8 mouse cellular contexts compared by ENCODE assay signal in the genomic region with DNA sequence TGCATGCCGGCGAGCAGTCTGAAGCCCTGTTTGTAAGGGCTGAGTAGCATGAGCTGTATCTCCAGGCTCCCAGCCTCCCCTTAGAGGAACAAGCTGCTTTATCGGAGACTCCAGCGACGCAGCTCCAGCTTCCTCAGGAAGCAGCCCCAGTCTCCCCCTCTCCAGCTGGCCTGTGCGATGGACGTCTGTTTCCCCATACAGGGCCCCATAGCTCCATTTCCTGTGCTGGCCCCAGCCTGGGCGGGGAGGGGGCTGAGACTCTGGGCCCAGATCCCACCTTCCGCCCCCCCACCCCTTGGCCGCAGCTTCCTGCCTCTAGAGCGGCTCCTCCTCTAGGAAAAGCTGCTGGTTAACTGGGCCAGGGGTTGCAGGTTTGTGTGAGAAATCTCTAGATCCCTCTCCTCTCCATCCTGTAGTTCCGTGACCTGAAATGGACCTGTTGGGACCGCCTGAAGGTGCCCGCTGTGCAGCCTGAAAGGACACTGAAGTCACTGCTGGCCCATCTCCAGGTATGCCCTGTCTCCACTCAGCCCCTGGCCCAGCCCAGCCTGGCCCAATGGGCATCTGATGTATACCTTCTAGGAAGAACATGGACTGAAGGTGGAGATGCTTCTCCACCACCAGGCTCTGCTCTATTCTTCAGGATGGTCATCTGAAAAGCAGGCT. TPM values are rescaled to one million over a fixed set of nuclear protein-coding genes. Genes with fewer than 3 reads are reported as not detected.
DNase-seq lines count a peak whose midpoint lies in the region; ATAC-seq lines count a peak whose summit lies in the region.

A gene (plus strand): TSS at position 378 of the 666 bp plus-strand sequence.

- H3K27ac ChIP-seq in liver, embryonic 12.5 days = peak within 1 kb of the TSS; percentile 98

- no peaks in the 10 kb centered on the region for H3K27me3 ChIP-seq in liver, embryonic 12.5 days (replicated peaks)

- H3K4me3 ChIP-seq in liver, embryonic 12.5 days = peak within 1 kb of the TSS; percentile 82

- H3K36me3 ChIP-seq in liver, embryonic 12.5 days = peaks cover 71% of the 10 kb centered on the region

- H3K4me2 ChIP-seq in liver, embryonic 12.5 days = peak within 1 kb of the TSS; percentile 86

- ATAC-seq in liver, embryonic 12.5 days = peak; percentile 82
- 0 out of 2 replicates have a peak, but pooled peaks have one; percentile 28 for ATAC-seq in monocyte, adult 5-6 weeks (replicated peaks; ENCODE audit: insufficient number of reproducible peaks, low FRiP score, low TSS enrichment, poor library complexity, severe bottlenecking)

- peaks cover 87% of the 10 kb centered on the region for H3K4me1 ChIP-seq in liver, embryonic 12.5 days

- WGBS in liver, embryonic 12.5 days (ENCODE audit: insufficient replicate concordance) = 11% methylated on average over 14 of the region's 14 CpGs

- H3K9ac ChIP-seq in liver, embryonic 12.5 days = peak within 1 kb of the TSS; percentile 93

- DNase-seq in layer of hippocampus, adult 11-12 months (ENCODE audit: low spot score) = peak; percentile 71
- no peak for DNase-seq in layer of hippocampus, adult 9-10 months (ENCODE audit: low spot score)
- peak; percentile 85 for DNase-seq in embryo, embryonic 10.5 days (ENCODE audit: low spot score)
- peak; percentile 100 for DNase-seq in heart, adult 11 months
- peak; percentile 76 for DNase-seq in kidney, adult 11 months
- DNase-seq in thymus, postnatal 0 days (ENCODE audit: low spot score) = peak; percentile 81

- no peaks in the 10 kb centered on the region for H3K9me3 ChIP-seq in liver, embryonic 12.5 days (replicated peaks)

RNA-seq across cellular contexts. Expression of the gene that starts here (rescaled TPM):
- 1.2 and 1.4 TPM in 2 replicates for polyA plus RNA-seq in liver, embryonic 12.5 days (2016; fragmentation: Nextera tagmentation; extraction: Ambion mirVana)
- total RNA-seq in monocyte, adult 5-6 weeks (2017) = not detected in 3 replicates
- 0.26 and 0.27 TPM in 2 replicates for polyA plus RNA-seq in thymus, postnatal 0 days (2015; fragmentation: Nextera tagmentation; extraction: Ambion mirVana)

Comparison
In these comparisons a context has a peak if more than half of its experiments do, and no peak if none do; other contexts are left out.
1. Peak in ATAC-seq in monocyte, adult 5-6 weeks; RNA of the gene not detected or under 1 TPM.
2. Peak in DNase-seq in thymus, postnatal 0 days; RNA of the gene not detected or under 1 TPM.